ENCODE assay signal across 28 mouse cellular contexts in the genomic region with DNA sequence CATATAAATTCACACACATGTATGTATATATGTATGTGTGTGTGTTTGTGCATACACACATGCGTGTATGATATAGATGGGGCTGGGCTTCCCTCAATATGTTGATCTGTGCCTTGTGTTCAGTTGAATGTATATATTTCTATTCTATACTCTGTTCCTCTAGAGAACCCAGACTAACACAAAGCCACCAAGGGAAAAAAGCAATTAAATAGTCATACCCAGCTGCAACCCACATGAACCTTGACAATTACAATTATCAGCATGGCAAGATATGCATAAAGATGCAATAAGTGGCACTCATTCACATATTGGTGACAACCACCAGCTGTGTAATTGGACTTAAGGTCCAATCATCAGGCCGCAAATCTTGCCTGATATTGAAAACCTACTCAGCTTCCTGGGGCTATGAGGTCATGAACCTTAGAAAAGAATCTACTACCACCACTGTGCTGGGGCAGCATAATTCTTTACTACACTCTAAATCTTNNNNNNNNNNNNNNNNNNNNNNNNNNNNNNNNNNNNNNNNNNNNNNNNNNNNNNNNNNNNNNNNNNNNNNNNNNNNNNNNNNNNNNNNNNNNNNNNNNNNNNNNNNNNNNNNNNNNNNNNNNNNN. TPM values are rescaled to one million over a fixed set of nuclear protein-coding genes. Genes with fewer than 3 reads are reported as not detected.
DNase-seq lines count a peak whose midpoint lies in the region; ATAC-seq lines count a peak whose summit lies in the region.
"Had no signal": no experiment of that assay in that cellular context is flagged by ENCODE, and none has a peak within 500 bp of the region (broad histone marks: within the 10 kb centered on the region; RNA-seq: fewer than 3 reads in every experiment).

No protein-coding gene starts in this region.

- DNase-seq in embryo, embryonic 10 days (ENCODE audit: low spot score) = peak; percentile 7
- no peak for DNase-seq in embryo, embryonic 9.5 days (ENCODE audit: extremely low spot score)
- DNase-seq in hindbrain, embryonic 10.5 days (ENCODE audit: low spot score) = no peak
- DNase-seq in embryo, embryonic 10.5 days (ENCODE audit: low spot score) = peak; percentile 24
- DNase-seq in cerebellum, postnatal 36 days = no peak
- DNase-seq: adrenal gland, adult 8-10 months; adrenal gland, postnatal 25 days; cerebellum, adult 11-12 months; cerebellum, adult 8-10 months; cerebellum, postnatal 10 days; gastrocnemius, postnatal 10 days; gastrocnemius, postnatal 36 days; heart, adult 2 months; heart, postnatal 14 days; heart, postnatal 4 days had no signal

- ATAC-seq in hindbrain, embryonic 12.5 days (ENCODE audit: low FRiP score) = peak; percentile 38; the same call in 1 of the 2 replicates
- ATAC-seq in neural tube, embryonic 14.5 days (ENCODE audit: low read depth) = peak; percentile 34
- ATAC-seq: activated CD4-positive, CD25-positive, alpha-beta regulatory T cell, adult 4 months; forebrain, embryonic 15.5 days had no signal

- H3K9ac ChIP-seq in hindbrain, embryonic 12.5 days = no peak overlapping the region
- H3K9ac ChIP-seq in neural tube, embryonic 14.5 days (replicated peaks; ENCODE audit: low read depth, low read length) = no peak overlapping the region
- H3K9ac ChIP-seq: embryonic facial prominence, embryonic 12.5 days; embryonic facial prominence, embryonic 15.5 days; forebrain, embryonic 15.5 days; heart, embryonic 13.5 days; hindbrain, embryonic 14.5 days had no signal

- no peak overlapping the region for H3K4me2 ChIP-seq in hindbrain, embryonic 12.5 days (replicated peaks)
- no peak overlapping the region for H3K4me2 ChIP-seq in neural tube, embryonic 14.5 days (ENCODE audit: low read depth, low read length)
- H3K4me2 ChIP-seq: embryonic facial prominence, embryonic 12.5 days; embryonic facial prominence, embryonic 15.5 days; forebrain, embryonic 15.5 days; heart, embryonic 13.5 days; hindbrain, embryonic 14.5 days had no signal

- H3K36me3 ChIP-seq in hindbrain, embryonic 12.5 days = no peaks in the 10 kb centered on the region
- no peaks in the 10 kb centered on the region for H3K36me3 ChIP-seq in hindbrain, embryonic 10.5 days
- no peaks in the 10 kb centered on the region for H3K36me3 ChIP-seq in neural tube, embryonic 14.5 days (ENCODE audit: control insufficient read depth, insufficient read depth, low read length)
- H3K36me3 ChIP-seq: embryonic facial prominence, embryonic 12.5 days; embryonic facial prominence, embryonic 15.5 days; forebrain, embryonic 15.5 days; heart, embryonic 10.5 days; heart, embryonic 13.5 days had no signal

- no peak overlapping the region for H3K27ac ChIP-seq in hindbrain, embryonic 12.5 days
- no peak overlapping the region for H3K27ac ChIP-seq in hindbrain, embryonic 10.5 days
- no peak overlapping the region for H3K27ac ChIP-seq in neural tube, embryonic 14.5 days (ENCODE audit: low read depth, low read length)
- H3K27ac ChIP-seq: embryonic facial prominence, embryonic 12.5 days; embryonic facial prominence, embryonic 15.5 days; forebrain, embryonic 15.5 days; heart, adult 2 months; heart, embryonic 10.5 days; heart, embryonic 13.5 days; hindbrain, embryonic 14.5 days had no signal

- H3K27me3 ChIP-seq in hindbrain, embryonic 12.5 days = no peaks in the 10 kb centered on the region
- no peaks in the 10 kb centered on the region for H3K27me3 ChIP-seq in hindbrain, embryonic 10.5 days (ENCODE audit: insufficient read depth, poor library complexity, severe bottlenecking)
- H3K27me3 ChIP-seq in neural tube, embryonic 14.5 days (ENCODE audit: control insufficient read depth, insufficient read depth, low read length) = no peaks in the 10 kb centered on the region
- H3K27me3 ChIP-seq: embryonic facial prominence, embryonic 12.5 days; embryonic facial prominence, embryonic 15.5 days; forebrain, embryonic 15.5 days; heart, embryonic 13.5 days had no signal

- no peak overlapping the region for H3K4me3 ChIP-seq in hindbrain, embryonic 12.5 days
- no peak overlapping the region for H3K4me3 ChIP-seq in hindbrain, embryonic 10.5 days
- H3K4me3 ChIP-seq in neural tube, embryonic 14.5 days (ENCODE audit: low read depth, low read length) = no peak overlapping the region
- H3K4me3 ChIP-seq: embryonic facial prominence, embryonic 12.5 days; embryonic facial prominence, embryonic 15.5 days; forebrain, embryonic 15.5 days; heart, adult 2 months; heart, embryonic 10.5 days; heart, embryonic 13.5 days had no signal

- no peaks in the 10 kb centered on the region for H3K4me1 ChIP-seq in hindbrain, embryonic 12.5 days
- no peaks in the 10 kb centered on the region for H3K4me1 ChIP-seq in hindbrain, embryonic 10.5 days (replicated peaks)
- H3K4me1 ChIP-seq in neural tube, embryonic 14.5 days (ENCODE audit: control insufficient read depth, insufficient read depth, low read length) = no peaks in the 10 kb centered on the region
- H3K4me1 ChIP-seq: embryonic facial prominence, embryonic 12.5 days; embryonic facial prominence, embryonic 15.5 days; forebrain, embryonic 15.5 days; heart, embryonic 10.5 days; heart, embryonic 13.5 days had no signal

- no peaks in the 10 kb centered on the region for H3K9me3 ChIP-seq in hindbrain, embryonic 12.5 days (replicated peaks)
- H3K9me3 ChIP-seq in hindbrain, embryonic 10.5 days = no peaks in the 10 kb centered on the region
- H3K9me3 ChIP-seq in neural tube, embryonic 14.5 days (ENCODE audit: control insufficient read depth, low read length) = no peaks in the 10 kb centered on the region
- H3K9me3 ChIP-seq: embryonic facial prominence, embryonic 12.5 days; embryonic facial prominence, embryonic 15.5 days; forebrain, embryonic 15.5 days; heart, embryonic 10.5 days; heart, embryonic 13.5 days had no signal

- 61% methylated on average over 2 of the region's 2 CpGs for WGBS in hindbrain, embryonic 12.5 days
- WGBS in hindbrain, embryonic 10.5 days = 84% methylated on average over 2 of the region's 2 CpGs
- 61% methylated on average over 2 of the region's 2 CpGs for WGBS in neural tube, embryonic 14.5 days

RNA-seq across cellular contexts. Expression of a gene that starts 34.1 kb away (rescaled TPM):
- not detected in 2 replicates for polyA plus RNA-seq in hindbrain, embryonic 12.5 days (2016; fragmentation: Nextera tagmentation; extraction: Ambion mirVana)
- not detected in 2 replicates for polyA plus RNA-seq in hindbrain, embryonic 10.5 days (2016; fragmentation: Nextera tagmentation; extraction: Ambion mirVana)
- not detected in 2 replicates for polyA plus RNA-seq in neural tube, embryonic 14.5 days (2014; fragmentation: Nextera tagmentation; extraction: Ambion mirVana)
- polyA plus RNA-seq: activated CD4-positive, CD25-positive, alpha-beta regulatory T cell, adult 4 months; brain, embryonic 14.5 days; embryonic facial prominence, embryonic 12.5 days; forebrain, embryonic 11.5 days; forebrain, embryonic 15.5 days; heart, adult 2 months; heart, embryonic 10.5 days; heart, embryonic 13.5 days; heart, embryonic 16.5 days; hindbrain, embryonic 14.5 days; intestine, embryonic 14.5 days had no signal

Comparison
In these comparisons a context has a peak if more than half of its experiments do, and no peak if none do; other contexts are left out.
1. DNase-seq: peak in embryo, embryonic 10 days (single experiment) and embryo, embryonic 10.5 days (single experiment); none in embryo, embryonic 9.5 days (single experiment), hindbrain, embryonic 10.5 days (single experiment) and cerebellum, postnatal 36 days (0 of 2).